Mouse (Mus musculus) gastrocnemius, postnatal 10 days (tissue): ENCODE results near the gene Klhl2. TPM values are rescaled to one million over a fixed set of nuclear protein-coding genes. Genes with fewer than 3 reads are reported as not detected.

Source experiments
- DNase-seq: peaks from one replicate; pipeline ENCODE4 v3.0.0; 2021; ENCODE audit warnings: mixed read lengths
- total RNA-seq, 2 experiments: library from RNA; stranded (reverse); gene quantifications; 2 replicates each; pipeline ENCODE4 v1.2.3; 2021

Klhl2 gene
- total RNA-seq, 2 experiments from 2014 or later: 7.1 to 7.3 TPM

- no peak for DNase-seq
These were observed 18.2 kb downstream of the Klhl2 start for GRCm38 (mm10) chr8:64831656-64832055.

GRCm38 (mm10) chr8:64829921-64830320 is 19.9 kb downstream of the Klhl2 start:
- DNase-seq: no peak

GRCm38 (mm10) chr8:64829391-64829790 is 20.4 kb downstream of the Klhl2 start:
- DNase-seq: no peak

- no peak for DNase-seq
These were observed 21.4 kb downstream of the Klhl2 start for GRCm38 (mm10) chr8:64828466-64828865.

- DNase-seq: no peak
These were observed 22.5 kb downstream of the Klhl2 start for GRCm38 (mm10) chr8:64827356-64827755.

- no peak for DNase-seq
These were observed 23.4 kb downstream of the Klhl2 start for GRCm38 (mm10) chr8:64826461-64826860.

GRCm38 (mm10) chr8:64823905-64824304 is 25.9 kb downstream of the Klhl2 start:
- no peak for DNase-seq

- DNase-seq: no peak
These were observed 28.9 kb downstream of the Klhl2 start for GRCm38 (mm10) chr8:64820940-64821339.

- no peak for DNase-seq
These were observed 38.0 kb downstream of the Klhl2 start for GRCm38 (mm10) chr8:64811790-64812189.

- no peak for DNase-seq
These were observed 38.7 kb downstream of the Klhl2 start for GRCm38 (mm10) chr8:64811083-64811482.

- DNase-seq: no peak
These were observed 43.3 kb downstream of the Klhl2 start for GRCm38 (mm10) chr8:64806558-64806957.

- DNase-seq: no peak
These were observed 44.8 kb downstream of the Klhl2 start for GRCm38 (mm10) chr8:64804971-64805370.

GRCm38 (mm10) chr8:64799306-64799705 is 50.5 kb downstream of the Klhl2 start:
- DNase-seq: no peak

- no peak for DNase-seq
These were observed 51.3 kb downstream of the Klhl2 start for GRCm38 (mm10) chr8:64798503-64798902.

- no peak for DNase-seq
These were observed 52.1 kb downstream of the Klhl2 start for GRCm38 (mm10) chr8:64797751-64798150.

- DNase-seq: no peak
These were observed 58.5 kb downstream of the Klhl2 start for GRCm38 (mm10) chr8:64791250-64791881.

- DNase-seq: no peak
These were observed 59.4 kb downstream of the Klhl2 start for GRCm38 (mm10) chr8:64790418-64790817.

- peak; percentile 35 for DNase-seq
These were observed 61.1 kb downstream of the Klhl2 start for GRCm38 (mm10) chr8:64788715-64789114.

- DNase-seq: no peak
These were observed 63.0 kb downstream of the Klhl2 start for GRCm38 (mm10) chr8:64786801-64787200.

- no peak for DNase-seq
These were observed 65.6 kb downstream of the Klhl2 start for GRCm38 (mm10) chr8:64784235-64784634.

- no peak for DNase-seq
These were observed 67.9 kb downstream of the Klhl2 start for GRCm38 (mm10) chr8:64781947-64782346.

- DNase-seq: no peak
These were observed 71.9 kb downstream of the Klhl2 start for GRCm38 (mm10) chr8:64777925-64778324.

- no peak for DNase-seq
These were observed 75.7 kb downstream of the Klhl2 start for GRCm38 (mm10) chr8:64774136-64774535.

- no peak for DNase-seq
These were observed 79.0 kb downstream of the Klhl2 start for GRCm38 (mm10) chr8:64770814-64771213.

- no peak for DNase-seq
These were observed 80.2 kb downstream of the Klhl2 start for GRCm38 (mm10) chr8:64769586-64769985.
